Mouse (Mus musculus) kidney, adult 18-20 months (tissue): ENCODE measurements around the gene Ocrl.
A peak's percentile ranks its signal among the peaks of the same experiment; 100 is the strongest.

Experiments
- DNase-seq: peaks from one replicate; pipeline ENCODE4 v3.0.0; 2021

Gene Ocrl

GRCm38 (mm10) chrX:47985000-47985619 lies 72.9 kb downstream of the Ocrl start:
- DNase-seq = peak; percentile 55

- DNase-seq = no peak
Measured at GRCm38 (mm10) chrX:47988024-47988423, 75.8 kb downstream of the Ocrl start.

DNA sequence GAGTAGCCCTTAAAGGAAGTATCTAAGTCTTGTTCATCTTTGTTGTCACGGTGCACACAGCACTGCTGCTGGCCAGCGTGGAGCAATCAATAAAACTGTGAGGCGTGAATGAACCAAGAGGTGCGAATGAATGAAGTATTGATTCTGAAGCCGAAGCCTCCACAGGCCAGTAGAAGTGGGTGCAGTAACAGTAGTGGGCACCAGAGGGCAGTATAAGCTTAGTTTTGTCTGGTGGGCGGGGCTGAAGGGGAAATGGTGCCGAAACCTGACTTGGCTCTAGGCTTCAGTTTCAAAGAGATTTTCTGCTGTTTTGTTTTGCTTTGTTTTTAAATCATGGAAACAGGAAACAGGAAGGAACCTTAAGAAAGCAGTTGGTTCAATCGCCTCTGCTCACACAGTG lies 80.4 kb downstream of the Ocrl start:
- DNase-seq = peak; percentile 84

DNA sequence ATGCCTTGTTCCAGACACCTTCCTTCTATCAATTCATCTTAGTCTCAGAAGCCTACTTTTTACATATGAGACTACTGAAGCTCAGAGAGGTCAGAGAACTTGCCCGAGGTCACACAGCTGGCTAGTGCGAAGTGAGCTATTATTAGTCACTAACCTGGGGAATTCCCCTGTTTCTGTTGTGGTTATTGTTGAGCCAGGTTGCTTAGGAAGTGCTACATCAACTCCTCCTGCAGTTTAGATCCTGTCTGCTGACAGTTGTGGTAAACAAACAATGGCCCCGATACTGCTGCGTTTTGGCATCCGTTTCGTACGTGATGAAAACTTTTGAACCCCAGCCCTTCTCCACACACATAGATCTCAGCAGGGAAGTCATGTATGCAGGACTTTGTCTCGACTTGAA lies 86.2 kb downstream of the Ocrl start:
- no peak for DNase-seq

DNA sequence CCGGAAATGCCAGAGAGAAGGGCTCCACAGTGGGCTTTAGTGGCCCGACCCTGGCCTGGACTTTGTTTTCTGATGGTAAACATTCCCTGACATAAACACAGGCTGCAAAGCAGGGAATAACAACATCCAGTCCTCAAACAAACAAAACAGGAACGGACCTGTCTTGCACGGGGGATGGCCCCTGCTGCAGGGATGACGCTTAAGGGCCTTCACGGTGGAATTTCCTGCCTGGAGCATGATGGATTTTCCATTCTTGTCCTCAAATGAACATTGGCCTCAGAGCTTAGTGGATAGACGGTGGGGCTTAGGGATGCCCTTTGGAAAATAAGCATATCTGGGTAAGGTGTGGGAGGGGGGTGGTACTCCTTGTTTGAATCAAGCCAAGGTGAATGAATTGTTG lies 89.0 kb downstream of the Ocrl start:
- DNase-seq = no peak

DNA sequence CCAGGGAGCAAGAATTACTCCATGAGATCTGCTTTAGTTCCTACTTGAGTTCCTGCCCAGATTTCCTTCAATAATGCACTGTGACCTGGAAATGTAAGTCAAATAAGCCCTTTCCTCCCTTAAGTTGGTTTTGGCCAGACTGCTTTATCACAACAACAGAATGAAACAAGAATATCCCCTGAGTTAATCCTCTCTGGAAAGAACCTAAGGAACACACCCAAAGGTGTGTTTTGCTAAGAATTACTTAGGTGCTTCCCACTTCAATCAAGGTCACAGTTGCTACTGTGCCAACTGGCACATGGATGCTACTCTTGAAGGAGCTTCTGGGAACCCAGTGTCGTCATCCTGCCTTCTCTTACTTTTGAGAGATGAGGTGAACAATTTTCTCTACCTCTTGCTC lies 92.6 kb downstream of the Ocrl start:
- DNase-seq = no peak

DNA sequence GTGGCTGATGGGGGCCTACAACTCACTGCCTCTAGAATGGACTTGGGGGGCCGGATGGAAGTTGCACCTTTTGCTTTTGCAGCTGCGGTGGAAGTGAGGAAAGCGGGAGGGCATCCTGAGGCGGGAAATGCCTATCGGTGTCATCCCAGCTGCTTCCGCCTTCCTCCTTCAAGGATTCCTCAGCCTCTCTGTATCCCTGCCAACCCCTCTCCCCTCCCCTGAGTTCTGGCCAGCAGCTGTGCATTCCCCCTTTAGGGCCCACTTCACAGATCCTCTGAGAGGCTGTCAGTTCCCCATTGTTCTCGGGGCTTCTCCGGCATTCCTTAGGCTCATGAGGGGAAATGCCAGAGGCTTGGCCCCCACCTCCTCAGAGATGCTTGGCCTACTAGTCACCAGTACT lies 93.9 kb downstream of the Ocrl start:
- DNase-seq = no peak

DNA sequence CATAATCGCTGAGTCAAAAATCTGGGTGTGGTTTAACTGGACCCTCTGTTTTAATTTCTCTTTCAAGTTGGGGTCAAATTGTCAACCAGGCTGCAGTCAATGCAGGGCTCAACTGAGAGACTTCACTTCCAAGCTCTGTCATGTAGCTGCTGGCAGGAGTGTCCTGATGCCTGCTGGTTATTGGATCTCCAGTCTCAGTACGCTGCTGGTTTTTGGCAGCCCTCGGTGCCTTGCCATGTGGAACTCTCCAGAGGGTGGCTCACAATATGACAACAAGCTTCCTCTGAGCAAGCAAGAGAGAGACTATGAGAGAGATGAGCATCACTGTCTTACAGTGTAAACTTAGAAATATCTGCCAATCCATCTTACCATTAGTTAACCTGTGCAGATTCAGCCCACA lies 99.5 kb downstream of the Ocrl start:
- no peak for DNase-seq
